Mouse (Mus musculus): ENCODE data around the gene Lrch1.

Gene Lrch1

DNA sequence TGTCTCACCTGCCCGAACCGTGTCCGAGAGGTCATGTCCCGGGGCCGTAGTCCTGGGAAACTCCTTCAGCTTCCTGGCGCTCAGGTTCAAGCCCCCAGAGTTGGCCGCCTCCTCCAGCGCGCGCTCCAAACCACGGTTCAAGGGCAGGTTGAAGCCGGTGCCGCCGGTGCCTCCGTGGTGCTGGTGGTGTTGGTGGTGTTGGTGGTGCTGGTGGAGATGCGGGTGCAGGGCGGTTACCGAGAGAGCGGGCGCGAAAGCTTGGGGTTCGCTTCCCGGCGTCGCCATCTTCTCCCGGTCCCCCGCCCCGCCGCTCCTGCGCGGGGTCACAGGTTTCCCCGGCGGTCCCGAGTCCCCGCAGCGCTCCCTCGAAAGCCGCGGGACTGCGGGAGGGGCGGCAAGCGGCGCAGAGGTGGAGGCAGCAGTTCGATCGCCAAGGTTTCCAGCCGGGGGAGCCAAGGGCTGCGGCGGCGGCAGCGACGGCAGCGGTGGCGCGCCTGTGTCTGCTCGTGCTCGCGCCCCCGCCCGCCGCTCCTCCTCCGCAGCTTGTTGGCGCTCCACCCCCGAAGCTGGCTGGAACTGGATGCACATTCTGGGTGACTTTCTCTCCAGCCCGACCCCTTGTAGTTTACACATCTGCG lies at the start of gene Lrch1:
Gene Lrch1, minus strand, starts transcription at position 501 of the 638 bp plus-strand sequence.
- peak; percentile 89 for DNase-seq

- DNase-seq, result no peak
Observed at GRCm38 (mm10) chr14:74997041-74997440, 49.4 kb upstream of the Lrch1 start.

- no peak for DNase-seq
Observed at GRCm38 (mm10) chr14:74996556-74996955, 48.9 kb upstream of the Lrch1 start.

DNA sequence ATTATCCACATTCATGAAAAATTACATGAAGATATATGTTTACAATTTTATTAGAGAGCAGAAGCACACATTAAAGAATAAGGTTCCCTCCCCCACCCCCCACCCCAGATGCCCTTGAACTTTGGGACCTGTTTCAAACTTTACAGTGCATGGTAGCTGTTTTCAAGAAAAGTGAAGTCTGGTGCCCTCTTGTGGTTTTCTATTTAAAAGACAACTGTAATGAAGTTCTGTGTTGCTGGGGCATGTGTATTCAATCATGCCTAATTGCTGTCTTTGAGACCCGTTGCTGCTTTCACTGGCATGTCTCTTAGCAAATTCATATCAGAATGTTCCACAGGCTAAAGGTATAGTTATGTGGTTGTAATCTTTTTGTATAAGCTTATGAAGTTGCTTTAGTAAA lies 42.8 kb upstream of the Lrch1 start:
- DNase-seq, result no peak

GRCm38 (mm10) chr14:74989909-74990308 lies 42.2 kb upstream of the Lrch1 start:
- DNase-seq, result no peak

DNA sequence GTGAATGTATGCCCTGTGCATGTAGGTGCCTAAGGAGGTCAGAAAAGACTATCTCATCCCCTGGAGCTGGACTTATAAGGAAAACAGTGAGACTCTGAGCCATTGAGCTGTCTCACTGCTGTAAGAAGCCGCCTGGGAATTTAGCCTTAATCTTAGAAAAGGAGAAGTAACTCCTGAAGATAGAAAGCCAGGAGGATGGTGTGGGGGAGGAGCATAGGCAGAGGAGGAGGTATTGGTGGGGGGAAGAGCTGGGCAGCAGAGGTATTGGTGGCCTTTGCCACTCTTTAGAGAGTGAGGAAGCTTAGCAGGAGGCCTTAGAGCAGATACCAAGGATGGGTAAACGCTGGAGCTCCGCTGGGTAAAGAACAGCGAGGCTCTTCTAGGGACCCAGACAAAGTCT lies 41.6 kb upstream of the Lrch1 start:
- DNase-seq, result no peak

GRCm38 (mm10) chr14:74986527-74986926 lies 38.9 kb upstream of the Lrch1 start:
- no peak for DNase-seq

DNA sequence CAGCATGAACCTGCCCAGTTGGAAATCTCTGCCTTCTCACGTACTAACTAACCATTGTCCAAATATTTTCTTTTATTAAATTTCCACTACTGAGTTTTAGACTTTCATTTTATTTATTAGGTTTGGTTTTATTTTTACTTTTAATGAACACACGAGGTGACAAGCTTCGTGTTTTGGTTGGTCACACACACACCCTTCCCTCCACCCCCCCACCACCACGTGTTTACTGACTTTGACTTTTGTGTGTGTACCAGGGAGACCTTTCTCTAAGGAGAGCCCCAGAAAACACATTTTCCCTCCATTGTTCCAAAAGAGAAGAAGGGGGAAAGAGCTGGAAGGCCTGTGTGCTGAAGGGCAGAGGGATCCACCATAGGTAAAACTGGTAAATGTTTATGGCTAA lies 38.0 kb upstream of the Lrch1 start:
- no peak for DNase-seq

DNA sequence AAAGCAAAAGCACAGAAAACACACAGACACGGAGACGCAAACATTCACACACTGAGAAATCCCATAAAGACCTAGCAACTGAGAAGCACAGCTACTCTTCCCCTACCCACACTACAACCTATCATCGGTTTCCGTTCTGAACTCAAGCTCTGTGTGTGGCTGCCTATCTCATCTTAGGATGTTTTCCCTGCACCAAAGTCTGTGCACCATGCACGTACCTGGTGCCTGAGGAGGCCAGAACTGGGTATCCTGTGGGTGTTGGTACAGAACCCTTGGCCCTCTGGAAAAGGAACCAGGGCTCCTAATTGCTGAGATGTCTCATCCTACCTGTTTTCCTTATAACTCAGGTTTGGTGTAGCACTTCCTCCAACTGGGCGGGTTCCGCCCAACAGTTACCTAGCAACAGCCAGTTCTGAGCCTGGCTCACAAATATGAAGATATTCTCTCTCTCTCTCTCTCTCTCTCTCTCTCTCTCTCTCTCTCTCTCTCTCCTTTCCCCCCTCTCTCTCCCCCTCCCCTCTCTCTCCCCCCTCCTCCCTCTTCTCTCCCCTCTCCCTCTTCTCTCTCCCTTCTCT lies 37.2 kb upstream of the Lrch1 start:
- peak; percentile 49 for DNase-seq

- DNase-seq, result no peak
Observed at GRCm38 (mm10) chr14:74983079-74983478, 35.4 kb upstream of the Lrch1 start.

GRCm38 (mm10) chr14:74981016-74981415 lies 33.3 kb upstream of the Lrch1 start:
- no peak for DNase-seq

DNA sequence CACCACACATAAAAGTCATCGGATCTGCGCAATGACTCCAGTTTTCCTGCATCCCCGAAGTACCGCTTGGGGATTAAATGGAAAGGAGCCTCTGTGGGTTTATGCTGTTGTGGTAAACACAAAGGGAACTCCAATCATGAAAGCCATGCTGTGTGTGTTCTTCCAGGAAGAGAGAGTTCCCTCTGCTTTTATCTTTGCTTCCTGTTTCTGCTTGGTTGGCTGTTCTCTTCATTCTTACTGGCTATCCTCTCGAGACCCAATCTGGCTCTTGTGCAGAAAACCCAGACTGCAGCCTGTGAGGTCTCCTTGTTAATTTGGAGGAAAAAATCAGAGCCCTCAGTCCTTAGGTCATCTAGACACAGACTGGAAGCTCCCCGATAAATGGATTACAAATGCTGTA lies 29.3 kb upstream of the Lrch1 start:
- DNase-seq, result no peak

- no peak for DNase-seq
Observed at GRCm38 (mm10) chr14:74974136-74974651, 26.5 kb upstream of the Lrch1 start.

DNA sequence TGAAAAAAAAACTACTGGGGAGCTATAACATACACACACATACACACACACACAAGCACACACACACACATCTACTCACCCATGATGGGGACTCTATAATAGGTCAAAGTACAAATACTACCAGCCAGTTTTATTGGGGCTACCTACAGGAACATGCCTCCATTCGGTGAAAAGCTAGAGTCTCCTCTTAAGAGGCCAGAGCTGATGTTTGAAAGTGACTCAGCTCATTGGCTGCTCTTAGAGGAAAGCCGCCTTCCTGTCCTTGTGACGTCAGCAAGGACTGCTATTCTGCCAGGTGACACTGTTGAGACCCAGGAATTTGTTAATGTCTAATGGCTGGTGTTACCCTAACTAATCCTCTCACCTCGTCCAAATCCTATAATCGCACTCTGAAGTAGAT lies 25.0 kb upstream of the Lrch1 start:
- no peak for DNase-seq

DNA sequence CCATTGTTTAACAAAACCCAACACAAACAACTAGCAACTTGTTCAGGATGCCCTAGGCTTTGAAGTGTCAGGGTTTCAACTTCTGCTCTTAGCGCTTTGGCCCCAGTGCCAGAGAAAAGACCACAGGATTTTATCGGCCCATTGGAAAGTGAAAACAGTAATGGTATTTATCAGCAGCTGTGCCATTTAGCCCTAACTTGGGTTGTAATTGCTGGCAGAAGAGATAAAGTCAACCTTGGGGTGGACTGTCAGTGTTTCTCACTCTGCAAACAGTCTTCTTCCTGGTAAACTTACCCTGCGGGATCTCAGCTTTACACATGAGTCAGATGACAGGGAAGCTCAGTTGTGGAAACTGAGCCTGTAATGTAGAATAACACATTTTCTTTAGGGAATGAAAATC lies 24.5 kb upstream of the Lrch1 start:
- no peak for DNase-seq

GRCm38 (mm10) chr14:74963402-74963764 lies 15.7 kb upstream of the Lrch1 start:
- no peak for DNase-seq

- no peak for DNase-seq
Observed at GRCm38 (mm10) chr14:74962713-74963401, 15.2 kb upstream of the Lrch1 start.

DNA sequence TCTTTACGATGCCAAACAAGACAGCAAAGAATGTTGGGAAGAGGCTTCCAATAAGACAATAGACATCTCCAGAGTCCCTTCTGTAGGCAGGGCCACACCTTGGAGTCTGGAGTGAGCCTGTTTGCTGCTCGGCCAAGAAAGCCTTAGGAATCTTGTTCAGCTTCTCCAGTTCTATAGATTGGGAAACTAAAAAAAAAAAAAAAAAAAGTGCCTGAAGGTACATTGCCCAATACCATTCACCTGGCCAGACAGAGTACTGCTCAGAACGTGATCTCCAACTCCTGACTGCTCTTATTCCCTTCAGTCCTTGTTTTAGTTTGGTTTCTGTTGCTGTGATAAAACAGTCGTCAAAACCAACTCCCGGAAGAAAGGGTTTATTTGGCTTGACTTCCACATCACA lies 12.9 kb upstream of the Lrch1 start:
- DNase-seq, result no peak

DNA sequence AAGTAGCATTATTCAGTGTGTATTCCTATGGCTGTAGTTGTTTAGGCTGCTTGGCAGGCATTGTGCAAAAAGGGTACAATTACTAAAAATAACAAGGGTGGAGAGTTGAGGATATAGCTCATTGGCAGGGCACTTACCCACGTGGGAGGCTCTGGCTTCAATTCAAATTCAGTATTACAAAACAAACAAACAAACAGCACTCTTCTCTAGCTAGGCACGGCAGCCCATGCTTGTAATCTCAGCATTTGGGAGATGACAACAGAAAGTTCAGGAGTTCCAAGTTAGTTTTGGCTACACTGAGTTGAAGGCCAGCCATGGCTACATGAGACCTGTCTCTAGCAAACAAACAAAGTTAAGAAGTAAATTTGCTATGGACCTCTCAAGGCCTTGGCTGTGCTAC lies 9.0 kb upstream of the Lrch1 start:
- DNase-seq, result no peak

DNA sequence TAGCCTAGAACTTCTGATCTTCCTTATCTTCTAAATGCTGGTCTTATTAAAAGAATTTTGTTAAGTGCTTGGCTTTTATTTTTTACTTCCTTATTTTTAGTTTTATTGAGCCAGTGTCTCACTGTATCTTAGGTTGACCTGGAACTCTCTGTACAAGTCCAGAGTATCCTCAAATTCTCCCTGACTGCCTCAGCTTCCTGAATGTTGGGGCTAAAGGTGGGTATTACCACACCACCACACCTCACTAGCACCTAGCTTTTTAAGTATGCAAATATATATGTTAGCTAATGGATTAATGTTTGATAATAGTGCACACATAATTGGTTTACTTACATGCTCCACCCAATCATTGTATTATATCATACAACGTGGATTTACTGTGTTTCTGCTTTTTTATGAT lies 8.6 kb upstream of the Lrch1 start:
- no peak for DNase-seq

- peak; percentile 69 for DNase-seq
Observed at GRCm38 (mm10) chr14:74948426-74949240, 957 bp upstream of the Lrch1 start.

DNA sequence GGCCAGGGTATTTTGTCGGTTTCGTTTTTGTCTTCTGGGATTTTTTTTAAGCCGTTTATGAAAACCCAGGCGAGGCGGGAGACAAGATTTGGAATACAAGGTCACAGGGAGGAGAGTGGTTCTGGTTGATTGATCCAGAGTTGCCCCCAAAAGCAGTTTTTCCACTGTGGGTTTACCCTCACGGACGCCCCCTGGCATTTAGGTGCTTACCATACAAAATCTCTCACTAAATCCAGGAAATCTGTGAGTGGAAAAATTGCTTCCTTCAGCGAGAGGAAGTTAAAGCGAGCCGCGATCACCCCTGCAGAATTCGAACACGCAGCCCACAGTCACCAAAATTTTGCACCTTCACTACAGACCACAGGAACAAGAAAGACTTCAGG lies 329 bp upstream of the Lrch1 start:
- no peak for DNase-seq

GRCm38 (mm10) chr14:74946751-74947375 lies 813 bp downstream of the Lrch1 start:
- DNase-seq, result peak; percentile 89

All from thymus, postnatal 25 days (tissue).